7 mouse cellular contexts compared by ENCODE assay signal in the genomic region with DNA sequence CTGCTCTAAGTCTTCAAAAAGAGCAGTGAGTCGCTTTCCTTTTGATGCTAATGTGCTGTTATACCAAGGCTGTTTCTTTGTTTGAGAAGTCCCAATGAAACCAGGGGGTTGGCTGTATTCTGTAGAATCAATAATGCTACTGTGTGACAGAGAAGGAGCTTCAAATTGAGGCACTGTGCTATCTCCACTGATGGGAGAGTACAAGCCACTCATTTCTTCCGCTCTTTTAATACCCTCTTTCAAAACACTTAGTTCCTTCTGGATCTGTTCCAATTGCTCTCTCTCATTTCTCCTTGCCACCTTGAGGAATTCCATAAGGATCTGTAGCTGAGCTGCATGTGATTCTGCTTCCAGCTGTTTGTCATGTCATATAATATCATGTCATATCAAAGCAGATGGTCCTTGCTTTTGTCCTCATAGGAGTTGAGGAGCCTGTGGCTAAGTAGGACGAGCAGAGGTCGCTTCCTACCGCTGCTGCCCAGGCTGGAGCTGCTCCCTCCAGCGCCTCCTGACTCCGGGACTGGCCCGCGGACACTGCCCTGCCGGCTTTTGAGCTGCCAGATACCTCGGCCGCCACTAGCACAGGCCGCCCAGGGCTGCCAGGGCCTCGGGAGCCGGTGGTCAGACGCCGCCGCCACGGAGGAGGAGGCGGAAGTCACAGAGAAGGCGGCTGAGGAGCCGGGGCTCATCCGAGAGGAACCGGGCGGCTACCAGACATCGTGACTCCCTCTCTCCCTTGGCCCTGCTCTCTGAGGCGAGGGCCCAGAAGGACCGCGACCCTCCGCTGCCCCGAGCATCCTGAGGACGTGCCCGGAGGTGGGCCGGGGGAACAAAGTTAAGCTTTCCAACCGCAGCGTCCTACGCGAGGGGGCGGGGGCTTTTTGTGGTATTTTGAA. TPM values are rescaled to one million over a fixed set of nuclear protein-coding genes. Genes with fewer than 3 reads are reported as not detected.
A peak's percentile ranks its signal among the peaks of the same experiment; 100 is the strongest.
DNase-seq lines count a peak whose midpoint lies in the region; ATAC-seq and TF ChIP-seq lines count a peak whose summit lies in the region.

No protein-coding gene starts in this region.

- TF ChIP-seq CTCF in liver, adult 2 months (IDR thresholded peaks at IDR 0.05; ENCODE audit: low read depth, low read length) = no peak

- peak overlapping the region; percentile 38; the same call in 1 of the 2 replicates for H3K9ac ChIP-seq in liver, adult 2 months (ENCODE audit: low read depth, low read length)

- H3K27me3 ChIP-seq in embryonic facial prominence, embryonic 10.5 days (replicated peaks; ENCODE audit: low read depth, poor library complexity, severe bottlenecking) = peaks cover 28% of the 10 kb centered on the region
- peaks cover 16% of the 10 kb centered on the region for H3K27me3 ChIP-seq in hindbrain, embryonic 10.5 days (ENCODE audit: insufficient read depth, poor library complexity, severe bottlenecking)
- H3K27me3 ChIP-seq in liver, adult 2 months (ENCODE audit: control insufficient read depth, insufficient read depth, low read length) = peaks cover 7% of the 10 kb centered on the region; the same call in 1 of the 2 replicates

- peak overlapping the region; percentile 73 for H3K27ac ChIP-seq in embryonic facial prominence, embryonic 10.5 days (replicated peaks)
- H3K27ac ChIP-seq in hindbrain, embryonic 10.5 days = peak overlapping the region; percentile 86
- no peak overlapping the region for H3K27ac ChIP-seq in liver, adult 2 months (replicated peaks; ENCODE audit: insufficient read depth, low read depth, low read length)

- peak; percentile 32 for DNase-seq in ovary, postnatal 36 days (ENCODE audit: low spot score)
- DNase-seq in ovary, postnatal 10 days (ENCODE audit: low spot score) = no peak
- peak; percentile 50 for DNase-seq in embryonic facial prominence, embryonic 10.5 days (ENCODE audit: low spot score)
- DNase-seq in hindbrain, embryonic 10.5 days (ENCODE audit: low spot score) = peak; percentile 58
- no peak for DNase-seq in liver, adult 2 months (ENCODE audit: extremely low read depth, low read depth, low spot score)
- no peak for DNase-seq in left cerebral cortex, adult 11 months (ENCODE audit: low spot score)

- no peak for TF ChIP-seq POLR2A in liver, adult 2 months (IDR thresholded peaks at IDR 0.05; ENCODE audit: extremely low read depth, insufficient read depth, low read length)

- H3K79me2 ChIP-seq in liver, adult 2 months (ENCODE audit: control insufficient read depth, insufficient read depth, low read length) = no peaks in the 10 kb centered on the region

- WGBS in embryonic facial prominence, embryonic 10.5 days = 11% methylated on average over 39 of the region's 39 CpGs
- 7% methylated on average over 39 of the region's 39 CpGs for WGBS in hindbrain, embryonic 10.5 days
- 11% methylated on average over 39 of the region's 39 CpGs for WGBS in liver, adult 2 months

- no peaks in the 10 kb centered on the region for H3K9me3 ChIP-seq in embryonic facial prominence, embryonic 10.5 days
- H3K9me3 ChIP-seq in hindbrain, embryonic 10.5 days = 0 out of 2 replicates have a peak, but pooled peaks cover 3% of the 10 kb centered on the region

- H3K36me3 ChIP-seq in embryonic facial prominence, embryonic 10.5 days (replicated peaks) = no peaks in the 10 kb centered on the region
- no peaks in the 10 kb centered on the region for H3K36me3 ChIP-seq in hindbrain, embryonic 10.5 days
- no peaks in the 10 kb centered on the region for H3K36me3 ChIP-seq in liver, adult 2 months (ENCODE audit: control insufficient read depth, insufficient read depth, low read length)

- peaks cover 5% of the 10 kb centered on the region; the same call in 1 of the 2 replicates for H3K4me1 ChIP-seq in embryonic facial prominence, embryonic 10.5 days
- peaks cover 6% of the 10 kb centered on the region; the same call in 1 of the 2 replicates for H3K4me1 ChIP-seq in hindbrain, embryonic 10.5 days (replicated peaks)
- no peaks in the 10 kb centered on the region for H3K4me1 ChIP-seq in liver, adult 2 months (ENCODE audit: control insufficient read depth, insufficient read depth, low read length)

- ATAC-seq in neutrophil, adult 5-6 weeks (ENCODE audit: extremely low read depth, insufficient number of reproducible peaks, low FRiP score, poor library complexity, severe bottlenecking) = peak; percentile 23; the same call in 1 of the 2 replicates

- H3K4me3 ChIP-seq in embryonic facial prominence, embryonic 10.5 days = peak overlapping the region; percentile 61
- H3K4me3 ChIP-seq in hindbrain, embryonic 10.5 days = peak overlapping the region; percentile 57
- H3K4me3 ChIP-seq in liver, adult 2 months (ENCODE audit: insufficient read depth, low read depth, low read length) = peak overlapping the region; percentile 44; the same call in 1 of the 2 replicates

RNA-seq across cellular contexts. Expression of gene Ybx3, which starts 45.1 kb away (rescaled TPM):
- 44.2 and 44.7 TPM in 2 replicates for polyA plus RNA-seq in embryonic facial prominence, embryonic 10.5 days (2016; fragmentation: Nextera tagmentation; extraction: Ambion mirVana)
- polyA plus RNA-seq in hindbrain, embryonic 10.5 days (2016; fragmentation: Nextera tagmentation; extraction: Ambion mirVana) = 20.9 and 39.8 TPM in 2 replicates
- 16.8 and 18.4 TPM in 2 replicates for total RNA-seq in liver, adult 2 months (2014; rRNA removed)
- polyA plus RNA-seq in liver, adult 2 months (2012; rRNA removed) = 18.3 and 23.9 TPM in 2 replicates
- total RNA-seq in neutrophil, adult 5-6 weeks (2017) = 42.6 and 46.3 TPM in 2 replicates

RNA-seq across cellular contexts. Expression of gene 5430401F13Rik, which starts 52.8 kb away (rescaled TPM):
- polyA plus RNA-seq in embryonic facial prominence, embryonic 10.5 days (2016; fragmentation: Nextera tagmentation; extraction: Ambion mirVana) = not detected in 2 replicates
- not detected in 2 replicates for polyA plus RNA-seq in hindbrain, embryonic 10.5 days (2016; fragmentation: Nextera tagmentation; extraction: Ambion mirVana)
- total RNA-seq in liver, adult 2 months (2014; rRNA removed) = not detected in 2 replicates
- polyA plus RNA-seq in liver, adult 2 months (2012; rRNA removed) = not detected in 2 replicates
- not detected in 2 replicates for total RNA-seq in neutrophil, adult 5-6 weeks (2017)

RNA-seq across cellular contexts. Expression of gene Gm6619, which starts 52.8 kb away (rescaled TPM):
- not detected in 2 replicates for polyA plus RNA-seq in embryonic facial prominence, embryonic 10.5 days (2016; fragmentation: Nextera tagmentation; extraction: Ambion mirVana)
- polyA plus RNA-seq in hindbrain, embryonic 10.5 days (2016; fragmentation: Nextera tagmentation; extraction: Ambion mirVana) = not detected in 2 replicates
- not detected in 2 replicates for total RNA-seq in liver, adult 2 months (2014; rRNA removed)
- not detected in 2 replicates for polyA plus RNA-seq in liver, adult 2 months (2012; rRNA removed)
- total RNA-seq in neutrophil, adult 5-6 weeks (2017) = not detected in 2 replicates

Comparison
In these comparisons a context has a peak if more than half of its experiments do, and no peak if none do; other contexts are left out.
1. DNase-seq: peak in ovary, postnatal 36 days (single experiment), embryonic facial prominence, embryonic 10.5 days (single experiment) and hindbrain, embryonic 10.5 days (single experiment); none in ovary, postnatal 10 days (single experiment), liver, adult 2 months (single experiment) and left cerebral cortex, adult 11 months (single experiment).
2. Peak in every context shown above with its lines, with median percentiles within 50 percentile points of each other: H3K4me3 ChIP-seq.